Mouse (Mus musculus): ENCODE measurements at regions not wholly inside any gene's neighbourhood (a gene's known extent, or its start where the extent isn't known, plus 50 kb on each side); places are given as distances from the start of the nearest gene placed in this dataset.

- 78% methylated on average over 6 of the region's 6 CpGs for WGBS
- Histone ChIP-seq H3K4me3 (ENCODE audit: control insufficient read depth in 1 of 2, insufficient read depth in 1 of 2, low read depth in 1 of 2, low read length in 2 of 2) (no peak overlapping the region), H3K4me1 (ENCODE audit: control insufficient read depth in 2 of 2, insufficient read depth in 2 of 2, low read length in 2 of 2) (peaks cover 20 to 29% of the 10 kb centered on the region in 2 experiments), H3K27ac (replicated peaks in 1 of 2; ENCODE audit: control insufficient read depth in 1 of 2, insufficient read depth in 1 of 2, low read depth in 2 of 2, low read length in 2 of 2) (0 out of 4 replicates have a peak overlapping the region, but pooled peaks have one; percentile 6 to 22), H3K27me3 (ENCODE audit: control insufficient read depth, insufficient read depth, low read length) (no peaks in the 10 kb centered on the region), H3K36me3 (ENCODE audit: control insufficient read depth, insufficient read depth, low read length) (0 out of 2 replicates have a peak, but pooled peaks cover 3% of the 10 kb centered on the region), H3K9ac (ENCODE audit: low read length) (no peak overlapping the region), H3K9me3 (ENCODE audit: control insufficient read depth, low read length) (no peaks in the 10 kb centered on the region), H3K4me2 (ENCODE audit: low read length) (no peak overlapping the region)
- no peak for ATAC-seq (ENCODE audit: insufficient number of reproducible peaks, insufficient read depth, low FRiP score, low read depth)
These were observed 88.5 kb upstream of the Zmiz1 start for GRCm38 (mm10) chr14:25370306-25371020.

- Histone ChIP-seq H3K9me3 (ENCODE audit: control insufficient read depth, low read length) (no peaks in the 10 kb centered on the region), H3K4me3 (ENCODE audit: control insufficient read depth in 1 of 2, insufficient read depth in 1 of 2, low read depth in 1 of 2, low read length in 2 of 2) (no peak overlapping the region), H3K36me3 (ENCODE audit: control insufficient read depth, insufficient read depth, low read length) (0 out of 2 replicates have a peak, but pooled peaks cover 3% of the 10 kb centered on the region), H3K4me1 (ENCODE audit: control insufficient read depth in 2 of 2, insufficient read depth in 2 of 2, low read length in 2 of 2) (peaks cover 16 to 24% of the 10 kb centered on the region in 2 experiments), H3K27me3 (ENCODE audit: control insufficient read depth, insufficient read depth, low read length) (no peaks in the 10 kb centered on the region), H3K27ac (replicated peaks in 1 of 2; ENCODE audit: control insufficient read depth in 1 of 2, insufficient read depth in 1 of 2, low read depth in 2 of 2, low read length in 2 of 2) (peak overlapping the region; percentile 10 to 22; a peak in 2 of 4 replicates), H3K4me2 (ENCODE audit: low read length) (no peak overlapping the region), H3K9ac (ENCODE audit: low read length) (peak overlapping the region; percentile 36; the same call in 1 of the 2 replicates)
- 35% methylated on average over 5 of the region's 5 CpGs for WGBS
- no peak for ATAC-seq (ENCODE audit: insufficient number of reproducible peaks, insufficient read depth, low FRiP score, low read depth)
These were observed 88.0 kb upstream of the Zmiz1 start for GRCm38 (mm10) chr14:25371021-25371400.

- no peak overlapping the region for H3K4me2 ChIP-seq (ENCODE audit: low read length)
- WGBS = 56% methylated on average over 4 of the region's 4 CpGs
- peak overlapping the region in 1 of 2 experiments; percentile 10; a peak in 1 of 4 replicates for H3K27ac ChIP-seq (replicated peaks in 1 of 2; ENCODE audit: control insufficient read depth in 1 of 2, insufficient read depth in 1 of 2, low read depth in 2 of 2, low read length in 2 of 2)
- H3K4me1 ChIP-seq (ENCODE audit: control insufficient read depth in 2 of 2, insufficient read depth in 2 of 2, low read length in 2 of 2) = peaks cover 12 to 21% of the 10 kb centered on the region in 2 experiments; a peak in 3 of 4 replicates
- no peaks in the 10 kb centered on the region for H3K9me3 ChIP-seq (ENCODE audit: control insufficient read depth, low read length)
- 0 out of 2 replicates have a peak, but pooled peaks cover 3% of the 10 kb centered on the region for H3K36me3 ChIP-seq (ENCODE audit: control insufficient read depth, insufficient read depth, low read length)
- H3K4me3 ChIP-seq (ENCODE audit: control insufficient read depth in 1 of 2, insufficient read depth in 1 of 2, low read depth in 1 of 2, low read length in 2 of 2) = no peak overlapping the region
- no peak for ATAC-seq (ENCODE audit: insufficient number of reproducible peaks, insufficient read depth, low FRiP score, low read depth)
- no peaks in the 10 kb centered on the region for H3K27me3 ChIP-seq (ENCODE audit: control insufficient read depth, insufficient read depth, low read length)
- H3K9ac ChIP-seq (ENCODE audit: low read length) = peak overlapping the region; percentile 36
These were observed 87.3 kb upstream of the Zmiz1 start for GRCm38 (mm10) chr14:25371661-25372060.

- 54% methylated on average over 4 of the region's 4 CpGs for WGBS
- no peak overlapping the region for H3K27ac ChIP-seq (replicated peaks in 1 of 2; ENCODE audit: control insufficient read depth in 1 of 2, insufficient read depth in 1 of 2, low read depth in 2 of 2, low read length in 2 of 2)
- H3K27me3 ChIP-seq (ENCODE audit: control insufficient read depth, insufficient read depth, low read length) = no peaks in the 10 kb centered on the region
- H3K4me3 ChIP-seq (ENCODE audit: control insufficient read depth in 1 of 2, insufficient read depth in 1 of 2, low read depth in 1 of 2, low read length in 2 of 2) = no peak overlapping the region
- H3K4me1 ChIP-seq (ENCODE audit: control insufficient read depth in 2 of 2, insufficient read depth in 2 of 2, low read length in 2 of 2) = peaks cover 17 to 30% of the 10 kb centered on the region in 2 experiments
- 0 out of 2 replicates have a peak, but pooled peaks cover 3% of the 10 kb centered on the region for H3K36me3 ChIP-seq (ENCODE audit: control insufficient read depth, insufficient read depth, low read length)
- ATAC-seq (ENCODE audit: insufficient number of reproducible peaks, insufficient read depth, low FRiP score, low read depth) = no peak
- no peak overlapping the region for H3K4me2 ChIP-seq (ENCODE audit: low read length)
- no peak overlapping the region for H3K9ac ChIP-seq (ENCODE audit: low read length)
- no peaks in the 10 kb centered on the region for H3K9me3 ChIP-seq (ENCODE audit: control insufficient read depth, low read length)
These were observed 86.4 kb upstream of the Zmiz1 start for GRCm38 (mm10) chr14:25372581-25372980.

GRCm38 (mm10) chr14:25373167-25373566 is 85.8 kb upstream of the Zmiz1 start:
- H3K9ac ChIP-seq (ENCODE audit: low read length) = no peak overlapping the region
- H3K27me3 ChIP-seq (ENCODE audit: control insufficient read depth, insufficient read depth, low read length) = no peaks in the 10 kb centered on the region
- ATAC-seq (ENCODE audit: insufficient number of reproducible peaks, insufficient read depth, low FRiP score, low read depth) = no peak
- no peak overlapping the region for H3K4me2 ChIP-seq (ENCODE audit: low read length)
- no peaks in the 10 kb centered on the region for H3K9me3 ChIP-seq (ENCODE audit: control insufficient read depth, low read length)
- H3K36me3 ChIP-seq (ENCODE audit: control insufficient read depth, insufficient read depth, low read length) = 0 out of 2 replicates have a peak, but pooled peaks cover 3% of the 10 kb centered on the region
- H3K4me3 ChIP-seq (ENCODE audit: control insufficient read depth in 1 of 2, insufficient read depth in 1 of 2, low read depth in 1 of 2, low read length in 2 of 2) = no peak overlapping the region
- WGBS = 92% methylated on average over 4 of the region's 4 CpGs
- peaks cover 17 to 31% of the 10 kb centered on the region in 2 experiments for H3K4me1 ChIP-seq (ENCODE audit: control insufficient read depth in 2 of 2, insufficient read depth in 2 of 2, low read length in 2 of 2)
- H3K27ac ChIP-seq (replicated peaks in 1 of 2; ENCODE audit: control insufficient read depth in 1 of 2, insufficient read depth in 1 of 2, low read depth in 2 of 2, low read length in 2 of 2) = no peak overlapping the region

GRCm38 (mm10) chr14:25375001-25375400 is 84.0 kb upstream of the Zmiz1 start:
- Histone ChIP-seq H3K4me2 (ENCODE audit: low read length) (no peak overlapping the region), H3K36me3 (ENCODE audit: control insufficient read depth, insufficient read depth, low read length) (no peaks in the 10 kb centered on the region), H3K9ac (ENCODE audit: low read length) (no peak overlapping the region), H3K4me3 (ENCODE audit: control insufficient read depth in 1 of 2, insufficient read depth in 1 of 2, low read depth in 1 of 2, low read length in 2 of 2) (no peak overlapping the region), H3K27ac (replicated peaks in 1 of 2; ENCODE audit: control insufficient read depth in 1 of 2, insufficient read depth in 1 of 2, low read depth in 2 of 2, low read length in 2 of 2) (no peak overlapping the region), H3K27me3 (ENCODE audit: control insufficient read depth, insufficient read depth, low read length) (no peaks in the 10 kb centered on the region), H3K9me3 (ENCODE audit: control insufficient read depth, low read length) (no peaks in the 10 kb centered on the region), H3K4me1 (ENCODE audit: control insufficient read depth in 2 of 2, insufficient read depth in 2 of 2, low read length in 2 of 2) (peaks cover 29 to 41% of the 10 kb centered on the region in 2 experiments)
- no peak for ATAC-seq (ENCODE audit: insufficient number of reproducible peaks, insufficient read depth, low FRiP score, low read depth)
- WGBS = 79% methylated on average over 7 of the region's 7 CpGs

- Histone ChIP-seq H3K9ac (ENCODE audit: low read length) (peak overlapping the region; percentile 74), H3K4me2 (ENCODE audit: low read length) (peak overlapping the region; percentile 64), H3K27ac (replicated peaks in 1 of 2; ENCODE audit: control insufficient read depth in 1 of 2, insufficient read depth in 1 of 2, low read depth in 2 of 2, low read length in 2 of 2) (peak overlapping the region; percentile 34 to 97), H3K36me3 (ENCODE audit: control insufficient read depth, insufficient read depth, low read length) (no peaks in the 10 kb centered on the region), H3K9me3 (ENCODE audit: control insufficient read depth, low read length) (no peaks in the 10 kb centered on the region), H3K27me3 (ENCODE audit: control insufficient read depth, insufficient read depth, low read length) (no peaks in the 10 kb centered on the region), H3K4me3 (ENCODE audit: control insufficient read depth in 1 of 2, insufficient read depth in 1 of 2, low read depth in 1 of 2, low read length in 2 of 2) (peak overlapping the region in 1 of 2 experiments; percentile 41; a peak in 1 of 4 replicates), H3K4me1 (ENCODE audit: control insufficient read depth in 2 of 2, insufficient read depth in 2 of 2, low read length in 2 of 2) (peaks cover 20 to 23% of the 10 kb centered on the region in 2 experiments)
- no peak for ATAC-seq (ENCODE audit: insufficient number of reproducible peaks, insufficient read depth, low FRiP score, low read depth)
- WGBS = 33% methylated on average over 2 of the region's 2 CpGs
These were observed 81.9 kb upstream of the Zmiz1 start for GRCm38 (mm10) chr14:25377091-25377490.
